Mouse (Mus musculus) CD4-positive naive resting alpha-beta T cell, adult 57 days (primary cell): Measurements from ENCODE around the gene Prss44. TPM values are rescaled to one million over a fixed set of nuclear protein-coding genes. Genes with fewer than 3 reads are reported as not detected.

Experiments
- total RNA-seq: library from RNA; stranded (reverse); gene quantifications from one replicate; pipeline ENCODE4 v1.2.4, GENCODE M21; 2023

Prss44 gene
- total RNA-seq: not detected

GRCm38 (mm10) chr9:110813789-110814188, at the start of gene Prss44:
Prss44 (plus strand) TSS chr9:110813994.

GRCm38 (mm10) chr9:110797866-110798265, 15.9 kb upstream of the Prss44 start, which contains the start of gene Prss42:
Prss42 (plus strand) TSS chr9:110798166.

GRCm38 (mm10) chr9:110826390-110826789, 12.6 kb downstream of the Prss44 start, which contains the start of gene Prss43:
Prss43 (plus strand) TSS chr9:110826690.

GRCm38 (mm10) chr9:110834411-110834810, 20.6 kb downstream of the Prss44 start, which contains the start of gene Prss45:
Prss45 (plus strand) TSS chr9:110834588.

GRCm38 (mm10) chr9:110844206-110844605, 30.4 kb downstream of the Prss44 start, which contains the start of gene Prss46:
Prss46 (plus strand) TSS chr9:110844506.

GRCm38 (mm10) chr9:110857781-110858472, 44.1 kb downstream of the Prss44 start, which contains the start of gene Prss50:
Prss50 (plus strand) TSS chr9:110857967.

Other genes with a start within 250 kb of the Prss44 start
- 5.7 TPM for gene Nradd, start 189.5 kb upstream of the Prss44 start, total RNA-seq
- gene Nbeal2, start 159.8 kb upstream of the Prss44 start, total RNA-seq: 81.3 TPM
- gene Ccdc12, start 157.5 kb upstream of the Prss44 start, total RNA-seq: 83.5 TPM
- gene Myl3, start 72.1 kb upstream of the Prss44 start, total RNA-seq: not detected
- gene Pth1r, start 66.8 kb upstream of the Prss44 start, total RNA-seq: not detected
- not detected for gene Prss42, start 15.8 kb upstream of the Prss44 start, total RNA-seq
- gene Prss43, start 12.7 kb downstream of the Prss44 start, total RNA-seq: not detected
- gene Prss45, start 20.6 kb downstream of the Prss44 start, total RNA-seq: not detected
- not detected for gene Prss46, start 30.5 kb downstream of the Prss44 start, total RNA-seq
- gene Prss50, start 44.0 kb downstream of the Prss44 start, total RNA-seq: not detected
- gene Als2cl, start 65.9 kb downstream of the Prss44 start, total RNA-seq: 526 TPM
- gene Tmie, start 66.1 kb downstream of the Prss44 start, total RNA-seq: 29.7 TPM
- gene Fam240a, start 102.9 kb downstream of the Prss44 start, total RNA-seq: 4.1 TPM
- 1.3 TPM for gene Tdgf1, start 132.2 kb downstream of the Prss44 start, total RNA-seq
- 0.27 TPM for gene Lrrc2, start 137.6 kb downstream of the Prss44 start, total RNA-seq
- not detected for gene Rtp3, start 176.6 kb downstream of the Prss44 start, total RNA-seq
- 4.3 TPM for gene Ltf, start 205.3 kb downstream of the Prss44 start, total RNA-seq
- 4.1 TPM for gene Ccrl2, start 243.5 kb downstream of the Prss44 start, total RNA-seq